ENCODE assay signal across 8 mouse cellular contexts in the genomic region with DNA sequence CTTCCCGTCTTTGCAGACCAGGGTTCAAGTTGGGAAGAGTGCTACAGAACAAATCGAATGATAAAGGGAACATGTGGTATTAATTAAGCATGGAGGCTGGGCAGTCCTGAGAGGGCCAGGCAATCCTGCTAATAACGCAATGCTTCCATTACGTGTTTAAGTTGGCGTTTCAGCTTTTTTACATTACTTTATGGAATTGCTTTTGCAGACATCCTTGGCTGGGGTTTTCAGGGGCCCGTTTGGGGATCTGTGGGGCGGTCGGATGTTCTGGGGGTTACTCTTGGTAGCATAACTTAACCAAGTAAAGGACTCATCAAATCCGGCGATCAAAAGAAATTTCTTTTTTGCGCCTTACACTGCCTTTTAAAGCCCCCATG.
DNase-seq lines count a peak whose midpoint lies in the region; ATAC-seq and TF ChIP-seq lines count a peak whose summit lies in the region.

No protein-coding gene starts in this region.

- no peaks in the 10 kb centered on the region for H3K4me1 ChIP-seq in kidney, postnatal 0 days (replicated peaks; ENCODE audit: insufficient read depth, low read length)
- peaks cover 14% of the 10 kb centered on the region for H3K4me1 ChIP-seq in embryonic facial prominence, embryonic 15.5 days
- H3K4me1 ChIP-seq in intestine, postnatal 0 days (replicated peaks; ENCODE audit: control insufficient read depth, insufficient read depth, low read length), result no peaks in the 10 kb centered on the region
- H3K4me1 ChIP-seq in neural tube, embryonic 14.5 days (ENCODE audit: control insufficient read depth, insufficient read depth, low read length), result 0 out of 2 replicates have a peak, but pooled peaks cover 2% of the 10 kb centered on the region

- no peak overlapping the region for H3K27ac ChIP-seq in kidney, postnatal 0 days
- peak overlapping the region; percentile 92 for H3K27ac ChIP-seq in embryonic facial prominence, embryonic 15.5 days (replicated peaks)
- H3K27ac ChIP-seq in intestine, postnatal 0 days (ENCODE audit: low read depth, low read length), result no peak overlapping the region
- no peak overlapping the region for H3K27ac ChIP-seq in neural tube, embryonic 14.5 days (ENCODE audit: low read depth, low read length)

- peak overlapping the region; percentile 80 for H3K4me3 ChIP-seq in kidney, postnatal 0 days (replicated peaks; ENCODE audit: low read depth, low read length)
- peak overlapping the region; percentile 92 for H3K4me3 ChIP-seq in embryonic facial prominence, embryonic 15.5 days (replicated peaks)
- peak overlapping the region; percentile 76 for H3K4me3 ChIP-seq in intestine, postnatal 0 days (ENCODE audit: low read depth, low read length)
- peak overlapping the region; percentile 74 for H3K4me3 ChIP-seq in neural tube, embryonic 14.5 days (ENCODE audit: low read depth, low read length)

- no peaks in the 10 kb centered on the region for H3K27me3 ChIP-seq in kidney, postnatal 0 days (ENCODE audit: insufficient read depth, low read length)
- H3K27me3 ChIP-seq in embryonic facial prominence, embryonic 15.5 days, result no peaks in the 10 kb centered on the region
- H3K27me3 ChIP-seq in intestine, postnatal 0 days (replicated peaks; ENCODE audit: control insufficient read depth, insufficient read depth, low read length), result no peaks in the 10 kb centered on the region
- peaks cover 3% of the 10 kb centered on the region; the same call in 1 of the 2 replicates for H3K27me3 ChIP-seq in neural tube, embryonic 14.5 days (ENCODE audit: control insufficient read depth, insufficient read depth, low read length)

- no peak overlapping the region for H3K9ac ChIP-seq in kidney, postnatal 0 days (ENCODE audit: low read depth, low read length)
- peak overlapping the region; percentile 9 for H3K9ac ChIP-seq in embryonic facial prominence, embryonic 15.5 days
- no peak overlapping the region for H3K9ac ChIP-seq in intestine, postnatal 0 days (ENCODE audit: low read depth, low read length)
- H3K9ac ChIP-seq in neural tube, embryonic 14.5 days (replicated peaks; ENCODE audit: low read depth, low read length), result peak overlapping the region; percentile 89

- TF ChIP-seq CTCF in kidney, postnatal 0 days (IDR thresholded peaks at IDR 0.05; ENCODE audit: low read depth), result no peak
- TF ChIP-seq CTCF in intestine, postnatal 0 days (IDR thresholded peaks at IDR 0.05; ENCODE audit: low read depth), result no peak

- no peak for ATAC-seq in kidney, postnatal 0 days (replicated peaks; ENCODE audit: low FRiP score, low read depth)
- 0 out of 2 replicates have a peak, but pooled peaks have one; percentile 27 for ATAC-seq in embryonic facial prominence, embryonic 15.5 days (ENCODE audit: insufficient number of reproducible peaks, low FRiP score, low TSS enrichment, low read depth)
- ATAC-seq in intestine, postnatal 0 days, result no peak
- no peak for ATAC-seq in neural tube, embryonic 14.5 days (ENCODE audit: low read depth)

- peak overlapping the region; percentile 99 for H3K4me2 ChIP-seq in kidney, postnatal 0 days (ENCODE audit: low read length)
- H3K4me2 ChIP-seq in embryonic facial prominence, embryonic 15.5 days (replicated peaks), result peak overlapping the region; percentile 75
- peak overlapping the region; percentile 100 for H3K4me2 ChIP-seq in intestine, postnatal 0 days (replicated peaks; ENCODE audit: low read depth)
- H3K4me2 ChIP-seq in neural tube, embryonic 14.5 days (ENCODE audit: low read depth, low read length), result peak overlapping the region; percentile 86

- no peaks in the 10 kb centered on the region for H3K9me3 ChIP-seq in kidney, postnatal 0 days (replicated peaks; ENCODE audit: low read length)
- H3K9me3 ChIP-seq in embryonic facial prominence, embryonic 15.5 days (replicated peaks), result no peaks in the 10 kb centered on the region
- H3K9me3 ChIP-seq in intestine, postnatal 0 days (ENCODE audit: control insufficient read depth), result no peaks in the 10 kb centered on the region
- H3K9me3 ChIP-seq in neural tube, embryonic 14.5 days (ENCODE audit: control insufficient read depth, low read length), result no peaks in the 10 kb centered on the region

- DNase-seq in kidney, postnatal 0 days (ENCODE audit: low spot score), result no peak
- no peak for DNase-seq in kidney, postnatal 25 days
- DNase-seq in cerebellum, postnatal 14 days, result no peak
- DNase-seq in kidney, adult 11 months, result no peak
- DNase-seq in lung, postnatal 14 days, result no peak

- WGBS in kidney, postnatal 0 days, result 6% methylated on average over 11 of the region's 11 CpGs
- WGBS in embryonic facial prominence, embryonic 15.5 days, result 5% methylated on average over 11 of the region's 11 CpGs
- 24% methylated on average over 11 of the region's 11 CpGs for WGBS in intestine, postnatal 0 days
- whole genome bisulfite sequencing in neural tube, embryonic 14.5 days, result 5% methylated on average over 11 of the region's 11 CpGs

- no peaks in the 10 kb centered on the region for H3K36me3 ChIP-seq in kidney, postnatal 0 days (ENCODE audit: insufficient read depth, low read length)
- H3K36me3 ChIP-seq in embryonic facial prominence, embryonic 15.5 days, result no peaks in the 10 kb centered on the region
- no peaks in the 10 kb centered on the region for H3K36me3 ChIP-seq in intestine, postnatal 0 days (ENCODE audit: control insufficient read depth, insufficient read depth)
- H3K36me3 ChIP-seq in neural tube, embryonic 14.5 days (ENCODE audit: control insufficient read depth, insufficient read depth, low read length), result no peaks in the 10 kb centered on the region

Comparison
In these comparisons a context has a peak if more than half of its experiments do, and no peak if none do; other contexts are left out.
1. H3K9ac ChIP-seq: peak in embryonic facial prominence, embryonic 15.5 days (single experiment) and neural tube, embryonic 14.5 days (single experiment); none in kidney, postnatal 0 days (single experiment) and intestine, postnatal 0 days (single experiment).
2. Peak in every context shown above with its lines, with median percentiles within 50 percentile points of each other: H3K4me2 ChIP-seq and H3K4me3 ChIP-seq.